Mouse (Mus musculus): ENCODE results near the gene Tmem144. TPM values are rescaled to one million over a fixed set of nuclear protein-coding genes. Genes with fewer than 3 reads are reported as not detected.

Gene Tmem144
- 463 and 494 TPM in 2 replicates for polyA plus RNA-seq (2012; rRNA removed)

- H3K27ac ChIP-seq (ENCODE audit: control insufficient read depth, insufficient read depth, low read depth, low read length) = peak within 1 kb of the TSS; percentile 16; the same call in 1 of the 2 replicates
- TF ChIP-seq CTCF (IDR thresholded peaks at IDR 0.05; ENCODE audit: control insufficient read depth, insufficient read depth, insufficient replicate concordance, low read depth, low read length) (no peak), POLR2A (IDR thresholded peaks at IDR 0.05; ENCODE audit: control insufficient read depth, low read depth, low read length) (peak; percentile 75; the same call in 1 of the 2 replicates)
Measured at GRCm38 (mm10) chr3:79852654-79853166, at the start of gene Tmem144. Gene Tmem144, minus strand, starts transcription at chr3:79852773.

GRCm38 (mm10) chr3:79901734-79902133, 49.2 kb upstream of the Tmem144 start:
- no peaks in the 10 kb centered on the region for H3K27me3 ChIP-seq (ENCODE audit: control insufficient read depth, insufficient read depth, low read length)
- no peak overlapping the region for H3K27ac ChIP-seq (ENCODE audit: control insufficient read depth, insufficient read depth, low read depth, low read length)
- no peak overlapping the region for H3K4me3 ChIP-seq (ENCODE audit: control insufficient read depth, low read depth, low read length)
- no peak for TF ChIP-seq POLR2A (IDR thresholded peaks at IDR 0.05; ENCODE audit: control insufficient read depth, low read depth, low read length)
- no peak for TF ChIP-seq CTCF (IDR thresholded peaks at IDR 0.05; ENCODE audit: control insufficient read depth, insufficient read depth, insufficient replicate concordance, low read depth, low read length)
- no peaks in the 10 kb centered on the region for H3K4me1 ChIP-seq (ENCODE audit: control insufficient read depth, insufficient read depth, low read length)
- no peaks in the 10 kb centered on the region for H3K36me3 ChIP-seq (ENCODE audit: control insufficient read depth, insufficient read depth, low read length)

More at GRCm38 (mm10) chr3:79852654-79853166, at the start of gene Tmem144:
- no peaks in the 10 kb centered on the region for H3K27me3 ChIP-seq (ENCODE audit: control insufficient read depth, insufficient read depth, low read length)
- H3K4me1 ChIP-seq (ENCODE audit: control insufficient read depth, insufficient read depth, low read length) = no peaks in the 10 kb centered on the region; the same call in 1 of the 2 replicates
- H3K36me3 ChIP-seq (ENCODE audit: control insufficient read depth, insufficient read depth, low read length) = no peaks in the 10 kb centered on the region
- H3K4me3 ChIP-seq (ENCODE audit: control insufficient read depth, low read depth, low read length) = peak within 1 kb of the TSS; percentile 82

DNA sequence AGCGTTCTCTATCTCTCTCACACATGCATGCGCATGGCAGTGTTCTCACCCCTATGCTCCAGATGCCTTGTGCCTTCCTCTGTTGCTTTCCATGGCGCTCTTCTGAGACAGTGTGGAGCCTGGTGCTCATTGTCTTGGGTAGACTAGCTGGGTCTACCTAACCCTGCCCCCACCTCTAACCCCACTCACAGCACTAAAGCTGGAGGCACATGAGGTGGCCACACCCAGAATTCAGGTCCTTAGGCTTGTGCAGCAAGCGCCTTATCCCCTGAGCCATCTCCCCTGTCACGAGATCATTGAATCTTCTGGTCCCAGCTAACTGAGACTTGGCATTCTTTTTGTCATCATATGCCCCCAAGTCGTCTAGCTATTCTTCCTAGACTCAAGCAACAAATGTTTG, 48.7 kb upstream of the Tmem144 start:
- no peaks in the 10 kb centered on the region for H3K4me1 ChIP-seq (ENCODE audit: control insufficient read depth, insufficient read depth, low read length)
- TF ChIP-seq CTCF (IDR thresholded peaks at IDR 0.05; ENCODE audit: control insufficient read depth, insufficient read depth, insufficient replicate concordance, low read depth, low read length) (no peak), POLR2A (IDR thresholded peaks at IDR 0.05; ENCODE audit: control insufficient read depth, low read depth, low read length) (no peak)

GRCm38 (mm10) chr3:79900502-79900901, 47.9 kb upstream of the Tmem144 start:
- H3K4me3 ChIP-seq (ENCODE audit: control insufficient read depth, low read depth, low read length) = no peak overlapping the region
- 0 out of 2 replicates have a peak overlapping the region, but pooled peaks have one; percentile 8 for H3K27ac ChIP-seq (ENCODE audit: control insufficient read depth, insufficient read depth, low read depth, low read length)
- no peaks in the 10 kb centered on the region for H3K27me3 ChIP-seq (ENCODE audit: control insufficient read depth, insufficient read depth, low read length)
- H3K36me3 ChIP-seq (ENCODE audit: control insufficient read depth, insufficient read depth, low read length) = no peaks in the 10 kb centered on the region
- no peak for TF ChIP-seq POLR2A (IDR thresholded peaks at IDR 0.05; ENCODE audit: control insufficient read depth, low read depth, low read length)
- no peak for TF ChIP-seq CTCF (IDR thresholded peaks at IDR 0.05; ENCODE audit: control insufficient read depth, insufficient read depth, insufficient replicate concordance, low read depth, low read length)
- H3K4me1 ChIP-seq (ENCODE audit: control insufficient read depth, insufficient read depth, low read length) = no peaks in the 10 kb centered on the region

More for the DNA sequence above, 48.7 kb upstream of the Tmem144 start:
- no peaks in the 10 kb centered on the region for H3K36me3 ChIP-seq (ENCODE audit: control insufficient read depth, insufficient read depth, low read length)
- H3K27ac ChIP-seq (ENCODE audit: control insufficient read depth, insufficient read depth, low read depth, low read length) = no peak overlapping the region
- no peaks in the 10 kb centered on the region for H3K27me3 ChIP-seq (ENCODE audit: control insufficient read depth, insufficient read depth, low read length)
- no peak overlapping the region for H3K4me3 ChIP-seq (ENCODE audit: control insufficient read depth, low read depth, low read length)

DNA sequence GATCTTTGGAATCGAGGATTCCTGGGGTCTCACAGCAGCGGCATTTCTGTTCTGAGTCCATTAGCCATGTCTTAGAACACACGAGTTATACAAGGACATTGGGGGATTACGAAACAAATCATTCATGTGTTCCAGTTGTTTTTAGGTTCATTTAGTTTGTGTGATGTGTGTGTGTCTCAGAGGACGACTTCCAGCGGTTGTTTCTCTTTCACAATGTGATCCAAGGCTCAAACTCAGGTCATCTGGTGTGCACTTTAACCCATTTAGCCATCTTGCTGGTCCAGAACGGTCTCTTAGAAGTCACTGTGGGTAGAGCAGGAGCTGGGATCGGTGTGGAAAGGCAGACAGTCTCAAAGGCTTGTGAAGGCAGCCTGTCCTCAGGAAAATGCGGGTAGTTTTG, 47.3 kb upstream of the Tmem144 start:
- H3K27ac ChIP-seq (ENCODE audit: control insufficient read depth, insufficient read depth, low read depth, low read length) = no peak overlapping the region

GRCm38 (mm10) chr3:79898514-79898913, 45.9 kb upstream of the Tmem144 start:
- Histone ChIP-seq H3K4me3 (ENCODE audit: control insufficient read depth, low read depth, low read length) (no peak overlapping the region), H3K4me1 (ENCODE audit: control insufficient read depth, insufficient read depth, low read length) (no peaks in the 10 kb centered on the region), H3K36me3 (ENCODE audit: control insufficient read depth, insufficient read depth, low read length) (no peaks in the 10 kb centered on the region), H3K27ac (ENCODE audit: control insufficient read depth, insufficient read depth, low read depth, low read length) (peak overlapping the region; percentile 83), H3K27me3 (ENCODE audit: control insufficient read depth, insufficient read depth, low read length) (no peaks in the 10 kb centered on the region)
- TF ChIP-seq CTCF (IDR thresholded peaks at IDR 0.05; ENCODE audit: control insufficient read depth, insufficient read depth, insufficient replicate concordance, low read depth, low read length) (no peak), POLR2A (IDR thresholded peaks at IDR 0.05; ENCODE audit: control insufficient read depth, low read depth, low read length) (no peak)

More for the DNA sequence above, 47.3 kb upstream of the Tmem144 start:
- no peaks in the 10 kb centered on the region for H3K4me1 ChIP-seq (ENCODE audit: control insufficient read depth, insufficient read depth, low read length)
- TF ChIP-seq POLR2A (IDR thresholded peaks at IDR 0.05; ENCODE audit: control insufficient read depth, low read depth, low read length) (no peak), CTCF (IDR thresholded peaks at IDR 0.05; ENCODE audit: control insufficient read depth, insufficient read depth, insufficient replicate concordance, low read depth, low read length) (no peak)
- H3K36me3 ChIP-seq (ENCODE audit: control insufficient read depth, insufficient read depth, low read length) = no peaks in the 10 kb centered on the region
- H3K4me3 ChIP-seq (ENCODE audit: control insufficient read depth, low read depth, low read length) = no peak overlapping the region
- no peaks in the 10 kb centered on the region for H3K27me3 ChIP-seq (ENCODE audit: control insufficient read depth, insufficient read depth, low read length)

GRCm38 (mm10) chr3:79897534-79898370, 45.2 kb upstream of the Tmem144 start:
- no peak overlapping the region for H3K4me3 ChIP-seq (ENCODE audit: control insufficient read depth, low read depth, low read length)
- no peaks in the 10 kb centered on the region for H3K4me1 ChIP-seq (ENCODE audit: control insufficient read depth, insufficient read depth, low read length)
- peak overlapping the region; percentile 83 for H3K27ac ChIP-seq (ENCODE audit: control insufficient read depth, insufficient read depth, low read depth, low read length)
- H3K27me3 ChIP-seq (ENCODE audit: control insufficient read depth, insufficient read depth, low read length) = no peaks in the 10 kb centered on the region
- H3K36me3 ChIP-seq (ENCODE audit: control insufficient read depth, insufficient read depth, low read length) = no peaks in the 10 kb centered on the region
- TF ChIP-seq CTCF (IDR thresholded peaks at IDR 0.05; ENCODE audit: control insufficient read depth, insufficient read depth, insufficient replicate concordance, low read depth, low read length) (no peak), POLR2A (IDR thresholded peaks at IDR 0.05; ENCODE audit: control insufficient read depth, low read depth, low read length) (no peak)

All from testis, adult 2 months (tissue).